Mouse (Mus musculus) intestine, embryonic 14.5 days (tissue): Measurements from ENCODE around the gene Wscd2. TPM values are rescaled to one million over a fixed set of nuclear protein-coding genes. Genes with fewer than 3 reads are reported as not detected.
"Not testable (repeated sequence)": the region's sequence is repeated elsewhere in the genome, so short reads cannot be mapped to it uniquely, and the experiment has no call there.

Experiments used
- ATAC-seq: fragments of 200-750 bp; cut with Nextera tagmentation; replicated peaks from 2 replicates; pipeline ENCODE4 v1.8.0; 2017; ENCODE audit warnings: low read depth, moderate number of reproducible peaks, moderate TSS enrichment, moderate library complexity; ENCODE audit not compliant: low FRiP score, low TSS enrichment
- DNase-seq: peaks from one replicate; pipeline ENCODE4 v3.0.0-alpha.2; 2018; ENCODE audit warnings: low spot score
- H3K27ac ChIP-seq: fragments of 300-500 bp; sonication (generic); 2 replicates; pipeline ENCODE4 v1.5.1; 2014; ENCODE audit warnings: low read depth, mild to moderate bottlenecking, control low read depth
- H3K27me3 ChIP-seq: fragments of 300-500 bp; sonication (generic); replicated peaks from 2 replicates; pipeline ENCODE4 v1.6.1; 2014; ENCODE audit warnings: low read length, control low read depth; ENCODE audit not compliant: control insufficient read depth, insufficient read depth
- H3K36me3 ChIP-seq: fragments of 300-500 bp; sonication (generic); 2 replicates; pipeline ENCODE4 v1.6.1; 2014; ENCODE audit warnings: low read length, control low read depth; ENCODE audit not compliant: control insufficient read depth, insufficient read depth
- H3K4me1 ChIP-seq: fragments of 300-500 bp; sonication (generic); replicated peaks from 2 replicates; pipeline ENCODE4 v1.6.1; 2014; ENCODE audit warnings: low read length, control low read depth, mixed read lengths; ENCODE audit not compliant: control insufficient read depth, insufficient read depth
- H3K4me2 ChIP-seq: fragments of 300-500 bp; sonication (generic); 2 replicates; pipeline ENCODE4 v1.6.1; 2014; ENCODE audit warnings: low read length
- H3K4me3 ChIP-seq: fragments of 300-500 bp; sonication (generic); 2 replicates; pipeline ENCODE4 v1.5.1; 2014; ENCODE audit warnings: low read depth, low read length, control low read depth, mixed read lengths
- H3K9ac ChIP-seq: fragments of 300-500 bp; sonication (generic); 2 replicates; pipeline ENCODE4 v1.6.1; 2014; ENCODE audit warnings: mild to moderate bottlenecking, low read length
- H3K9me3 ChIP-seq: fragments of 300-500 bp; sonication (generic); 2 replicates; pipeline ENCODE4 v1.6.1; 2016; ENCODE audit warnings: low read length, control low read depth; ENCODE audit not compliant: control insufficient read depth
- WGBS: fragments of 180-500 bp; shearing (Covaris S2); extraction: QIAGEN DNeasy Blood & Tissue Kit; methylation state at CpG from one replicate; pipeline ENCODE4 v1.1.7; 2014; 5-methylcytosine and 5-hydroxymethylcytosine counted together
- polyA plus RNA-seq: library from polyadenylated mRNA; unstranded; fragments of >200 nt; fragmentation: Nextera tagmentation; extraction: Ambion mirVana; gene quantifications from 2 replicates; pipeline ENCODE4 v1.2.1, GENCODE M21; 2014

The Wscd2 gene
- polyA plus RNA-seq, 1 experiment from 2014 or later: 6.6 TPM

DNA sequence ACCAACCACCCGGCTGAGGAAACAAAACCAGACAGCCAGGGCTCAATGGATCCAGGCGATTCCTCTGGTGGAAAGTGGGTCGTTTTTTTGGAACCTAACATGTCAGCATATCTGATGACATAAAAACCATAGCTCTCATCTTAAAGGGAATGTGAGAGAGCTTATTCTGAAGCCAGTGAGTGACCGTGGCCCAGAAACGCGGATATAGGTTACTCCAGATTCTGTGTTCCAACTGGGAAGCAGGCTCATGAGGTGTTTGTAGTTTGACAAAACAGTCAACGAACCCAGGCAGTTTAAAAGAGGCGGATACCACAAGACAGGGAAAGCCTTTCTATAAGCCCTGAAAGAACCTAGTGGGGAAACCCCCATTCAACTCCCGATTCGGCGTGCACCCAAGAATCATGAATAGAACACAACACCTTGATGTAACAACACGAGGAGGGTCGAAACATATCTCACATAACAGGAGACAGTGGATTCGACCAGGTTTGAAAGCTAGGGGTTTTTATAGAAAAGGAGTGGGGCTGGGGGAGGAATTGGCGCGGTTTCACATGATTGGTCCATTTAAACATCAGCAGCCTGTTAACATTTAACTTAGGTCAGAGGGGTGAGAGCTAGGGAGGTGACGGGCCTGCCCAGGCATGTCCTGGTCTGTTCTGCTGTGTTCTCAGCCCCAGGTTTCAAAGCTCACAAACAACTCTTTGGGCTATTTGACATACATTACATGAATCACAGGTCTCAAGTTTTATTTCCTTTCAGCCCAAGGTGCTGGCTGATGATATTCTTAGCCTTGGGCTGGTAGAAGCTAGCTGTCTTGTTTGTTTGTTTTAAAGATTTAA, 95.7 kb downstream of the Wscd2 start:
- not testable (repeated sequence) for H3K4me3 ChIP-seq, H3K9me3 ChIP-seq, H3K27ac ChIP-seq, H3K4me2 ChIP-seq, H3K36me3 ChIP-seq, ATAC-seq, H3K27me3 ChIP-seq, H3K4me1 ChIP-seq, H3K9ac ChIP-seq, DNase-seq
- 73% methylated on average over 17 of the region's 17 CpGs for WGBS

DNA sequence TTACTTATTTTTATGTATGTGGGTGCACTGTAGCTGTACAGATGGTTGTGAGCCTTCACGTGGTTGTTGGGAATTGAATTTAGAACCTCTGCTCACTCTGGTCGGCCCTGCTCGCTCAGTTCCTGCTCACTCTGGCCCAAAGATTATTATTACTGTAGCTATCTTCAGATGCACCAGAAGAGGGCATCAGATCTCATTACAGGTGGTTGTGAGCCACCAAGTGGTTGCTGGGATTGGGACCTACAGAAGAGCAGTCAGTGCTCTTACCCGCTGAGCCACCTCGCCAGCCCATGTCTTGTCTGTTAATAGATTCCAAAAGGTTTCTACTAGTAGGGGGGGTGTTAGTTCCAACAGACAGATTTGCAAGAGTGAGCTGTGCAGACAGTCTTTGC, 96.3 kb downstream of the Wscd2 start:
- not testable (repeated sequence) for H3K9me3 ChIP-seq, H3K27ac ChIP-seq, H3K4me1 ChIP-seq, H3K4me3 ChIP-seq, H3K36me3 ChIP-seq, H3K4me2 ChIP-seq, H3K27me3 ChIP-seq, DNase-seq, ATAC-seq, H3K9ac ChIP-seq
- WGBS: 58% methylated on average over 5 of the region's 5 CpGs

GRCm38 (mm10) chr5:113590010-113590640, 100.0 kb downstream of the Wscd2 start:
- Histone ChIP-seq H3K27ac (no peak overlapping the region), H3K9me3 (no peaks in the 10 kb centered on the region), H3K4me1 (peaks cover 4% of the 10 kb centered on the region; the same call in 1 of the 2 replicates), H3K36me3 (no peaks in the 10 kb centered on the region), H3K27me3 (no peaks in the 10 kb centered on the region), H3K4me3 (no peak overlapping the region), H3K4me2 (no peak overlapping the region), H3K9ac (no peak overlapping the region)
- DNase-seq: no peak
- no peak for ATAC-seq
- 65% methylated on average over 5 of the region's 5 CpGs for WGBS

- H3K36me3 ChIP-seq: no peaks in the 10 kb centered on the region
- 0 out of 2 replicates have a peak, but pooled peaks cover 2% of the 10 kb centered on the region for H3K9me3 ChIP-seq
- no peak overlapping the region for H3K4me2 ChIP-seq
- ATAC-seq (no peak), DNase-seq (no peak)
- 8% methylated on average over 1 of the region's 3 CpGs for WGBS
- no peak overlapping the region for H3K27ac ChIP-seq
- H3K4me3 ChIP-seq: no peak overlapping the region
- peaks cover 4% of the 10 kb centered on the region; the same call in 1 of the 2 replicates for H3K4me1 ChIP-seq
- no peak overlapping the region for H3K9ac ChIP-seq
- no peaks in the 10 kb centered on the region for H3K27me3 ChIP-seq
These were observed 101.0 kb downstream of the Wscd2 start for GRCm38 (mm10) chr5:113591166-113591565.

DNA sequence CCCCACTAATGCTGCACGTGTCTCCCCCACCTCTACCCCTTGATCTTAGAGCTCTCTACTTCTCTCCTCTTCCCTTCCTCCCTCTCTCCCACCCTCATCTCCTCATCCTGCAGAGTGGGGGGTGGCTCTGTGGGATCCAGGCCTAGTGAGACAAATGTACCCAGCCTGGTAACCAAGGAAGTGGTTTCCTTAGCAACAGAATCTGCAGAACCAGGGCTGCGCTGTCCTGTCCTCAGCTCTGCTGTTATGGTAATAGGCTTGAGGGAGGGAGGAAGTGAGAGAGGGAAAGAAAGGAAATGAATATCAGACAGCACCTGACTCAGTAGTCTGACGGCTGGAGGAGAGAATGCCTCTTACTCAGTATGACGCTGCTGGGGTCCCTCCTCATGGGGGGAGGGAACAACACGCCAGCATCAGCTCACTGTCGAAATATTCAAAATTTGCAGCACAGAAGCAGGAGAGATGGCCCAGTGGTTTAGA, 101.7 kb downstream of the Wscd2 start:
- no peak overlapping the region for H3K27ac ChIP-seq
- no peak for DNase-seq
- ATAC-seq: peak; percentile 71; the same call in 1 of the 2 replicates
- no peaks in the 10 kb centered on the region for H3K36me3 ChIP-seq
- H3K4me2 ChIP-seq: no peak overlapping the region
- no peak overlapping the region for H3K9ac ChIP-seq
- WGBS: 19% methylated on average over 6 of the region's 6 CpGs
- 0 out of 2 replicates have a peak, but pooled peaks cover 3% of the 10 kb centered on the region for H3K9me3 ChIP-seq
- H3K27me3 ChIP-seq: no peaks in the 10 kb centered on the region
- no peak overlapping the region for H3K4me3 ChIP-seq
- peaks cover 4% of the 10 kb centered on the region; the same call in 1 of the 2 replicates for H3K4me1 ChIP-seq

DNA sequence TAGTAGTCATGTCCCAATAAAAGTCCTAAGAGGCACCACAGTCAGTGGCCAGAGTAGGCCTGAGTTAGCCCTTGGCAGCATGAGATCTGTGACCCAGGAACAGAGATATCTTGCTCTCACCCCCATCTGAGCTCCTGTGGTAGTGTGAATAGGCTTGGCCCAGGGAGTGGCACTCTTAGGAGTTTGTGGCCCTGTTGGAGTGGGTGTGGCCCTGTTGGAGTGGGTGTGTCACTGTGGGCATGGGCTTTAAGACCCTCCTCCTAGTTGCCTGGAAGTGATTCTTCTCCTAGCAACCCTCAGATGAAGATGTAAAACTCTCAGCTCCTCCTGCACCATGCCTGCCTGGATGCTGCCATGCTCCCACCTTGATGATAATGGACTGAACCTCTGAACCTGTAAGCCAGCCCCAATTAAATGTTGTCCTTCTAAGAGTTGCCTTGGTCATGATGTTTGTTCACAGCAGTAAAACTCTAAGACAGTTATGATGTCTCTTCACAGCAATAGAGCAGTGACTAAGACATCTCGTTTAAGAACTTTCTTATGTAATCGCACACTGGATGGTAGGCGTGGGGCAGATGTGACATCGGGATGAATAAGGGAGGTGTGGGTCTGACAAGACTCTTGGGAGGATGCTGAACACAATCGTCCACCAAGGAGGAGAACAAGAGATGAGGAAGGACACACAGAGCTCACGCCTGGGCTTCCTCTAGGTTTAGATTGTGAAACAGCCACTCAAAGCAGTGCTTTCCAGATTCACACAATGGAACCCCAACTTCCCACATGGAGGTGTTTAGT, 104.0 kb downstream of the Wscd2 start:
- Histone ChIP-seq H3K27ac (no peak overlapping the region), H3K4me2 (no peak overlapping the region), H3K9me3 (0 out of 2 replicates have a peak, but pooled peaks cover 3% of the 10 kb centered on the region), H3K27me3 (no peaks in the 10 kb centered on the region), H3K4me3 (no peak overlapping the region), H3K36me3 (no peaks in the 10 kb centered on the region), H3K4me1 (peaks cover 4% of the 10 kb centered on the region; the same call in 1 of the 2 replicates), H3K9ac (no peak overlapping the region)
- ATAC-seq (no peak), DNase-seq (no peak)
- WGBS: 84% methylated on average over 6 of the region's 6 CpGs

DNA sequence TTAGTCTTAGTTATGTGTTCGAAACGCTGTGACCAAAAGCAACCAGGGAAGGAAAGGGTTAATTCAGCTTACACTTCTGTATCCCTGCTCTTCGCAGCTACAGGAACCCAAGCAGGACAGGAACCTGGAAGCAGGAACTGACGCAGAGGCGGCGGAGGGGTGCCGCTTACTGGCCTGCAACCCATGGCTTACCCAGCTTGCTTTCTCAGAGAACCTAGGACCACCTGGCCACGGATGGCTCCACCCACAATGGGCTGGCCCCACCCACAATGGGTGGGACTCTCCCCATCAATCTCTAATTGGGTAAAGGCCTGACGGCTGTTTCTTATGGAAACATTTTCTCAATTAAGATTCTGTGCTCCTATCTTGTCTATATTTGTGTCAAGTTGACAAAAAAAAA, 106.1 kb downstream of the Wscd2 start:
- Histone ChIP-seq H3K4me1 (0 out of 2 replicates have a peak, but pooled peaks cover 4% of the 10 kb centered on the region), H3K36me3 (no peaks in the 10 kb centered on the region), H3K4me2 (no peak overlapping the region), H3K4me3 (no peak overlapping the region), H3K27ac (no peak overlapping the region), H3K9me3 (0 out of 2 replicates have a peak, but pooled peaks cover 6% of the 10 kb centered on the region), H3K27me3 (no peaks in the 10 kb centered on the region), H3K9ac (no peak overlapping the region)
- WGBS: 82% methylated on average over 9 of the region's 9 CpGs
- ATAC-seq (no peak), DNase-seq (no peak)

- no peak overlapping the region for H3K9ac ChIP-seq
- H3K27me3 ChIP-seq: no peaks in the 10 kb centered on the region
- no peak overlapping the region for H3K27ac ChIP-seq
- H3K36me3 ChIP-seq: no peaks in the 10 kb centered on the region
- H3K4me2 ChIP-seq: no peak overlapping the region
- 0 out of 2 replicates have a peak, but pooled peaks cover 6% of the 10 kb centered on the region for H3K9me3 ChIP-seq
- 64% methylated on average over 9 of the region's 9 CpGs for WGBS
- DNase-seq (no peak), ATAC-seq (no peak)
- no peak overlapping the region for H3K4me3 ChIP-seq
- H3K4me1 ChIP-seq: 0 out of 2 replicates have a peak, but pooled peaks cover 1% of the 10 kb centered on the region
These were observed 106.7 kb downstream of the Wscd2 start for GRCm38 (mm10) chr5:113596780-113597353.
